Mouse (Mus musculus) hindbrain, embryonic 16.5 days (tissue): ENCODE measurements around the gene Slc50a1. TPM values are rescaled to one million over a fixed set of nuclear protein-coding genes. Genes with fewer than 3 reads are reported as not detected.

Source experiments
- ATAC-seq: fragments of 200-750 bp; cut with Nextera tagmentation; 2 replicates; pipeline ENCODE4 v1.8.0; 2017; ENCODE audit warnings: moderate TSS enrichment, moderate library complexity
- H3K27ac ChIP-seq: fragments of 300-500 bp; sonication (generic); 2 replicates; pipeline ENCODE4 v1.5.1; 2014; ENCODE audit warnings: low read depth, mild to moderate bottlenecking, control low read depth, low read length, moderate library complexity
- H3K27me3 ChIP-seq: fragments of 300-500 bp; sonication (generic); replicated peaks from 2 replicates; pipeline ENCODE4 v1.6.1; 2014; ENCODE audit warnings: low read length; ENCODE audit not compliant: control insufficient read depth, insufficient read depth
- H3K36me3 ChIP-seq: fragments of 300-500 bp; sonication (generic); 2 replicates; pipeline ENCODE4 v1.6.1; 2014; ENCODE audit warnings: mild to moderate bottlenecking, low read length, moderate library complexity, mixed read lengths; ENCODE audit not compliant: control insufficient read depth, insufficient read depth
- H3K4me1 ChIP-seq: fragments of 300-500 bp; sonication (generic); 2 replicates; pipeline ENCODE4 v1.6.1; 2014; ENCODE audit warnings: low read depth, low read length; ENCODE audit not compliant: control insufficient read depth, insufficient read depth
- H3K4me2 ChIP-seq: fragments of 300-500 bp; sonication (generic); 2 replicates; pipeline ENCODE4 v1.6.1; 2014; ENCODE audit warnings: mild to moderate bottlenecking, low read length, control low read depth, moderate library complexity
- H3K4me3 ChIP-seq: fragments of 300-500 bp; sonication (generic); 2 replicates; pipeline ENCODE4 v1.5.1; 2014; ENCODE audit warnings: mild to moderate bottlenecking, low read length, control low read depth, moderate library complexity
- H3K9ac ChIP-seq: fragments of 300-500 bp; sonication (generic); 2 replicates; pipeline ENCODE4 v1.6.1; 2014; ENCODE audit warnings: low read depth, mild to moderate bottlenecking, control low read depth, low read length, moderate library complexity
- H3K9me3 ChIP-seq: fragments of 300-500 bp; sonication (generic); 2 replicates; pipeline ENCODE4 v1.6.1; 2014; ENCODE audit warnings: mild to moderate bottlenecking, low read length, moderate library complexity; ENCODE audit not compliant: control insufficient read depth
- WGBS: fragments of 180-500 bp; shearing (Covaris S2); extraction: QIAGEN DNeasy Blood & Tissue Kit; methylation state at CpG from one replicate; pipeline ENCODE4 v1.1.7; 2014; 5-methylcytosine and 5-hydroxymethylcytosine counted together
- polyA plus RNA-seq: library from polyadenylated mRNA; unstranded; fragments of >200 nt; fragmentation: Nextera tagmentation; extraction: Ambion mirVana; gene quantifications from 2 replicates; pipeline ENCODE4 v1.2.1, GENCODE M21; 2015

Gene Slc50a1
- polyA plus RNA-seq, 1 experiment from 2014 or later: 43.9 TPM

DNA sequence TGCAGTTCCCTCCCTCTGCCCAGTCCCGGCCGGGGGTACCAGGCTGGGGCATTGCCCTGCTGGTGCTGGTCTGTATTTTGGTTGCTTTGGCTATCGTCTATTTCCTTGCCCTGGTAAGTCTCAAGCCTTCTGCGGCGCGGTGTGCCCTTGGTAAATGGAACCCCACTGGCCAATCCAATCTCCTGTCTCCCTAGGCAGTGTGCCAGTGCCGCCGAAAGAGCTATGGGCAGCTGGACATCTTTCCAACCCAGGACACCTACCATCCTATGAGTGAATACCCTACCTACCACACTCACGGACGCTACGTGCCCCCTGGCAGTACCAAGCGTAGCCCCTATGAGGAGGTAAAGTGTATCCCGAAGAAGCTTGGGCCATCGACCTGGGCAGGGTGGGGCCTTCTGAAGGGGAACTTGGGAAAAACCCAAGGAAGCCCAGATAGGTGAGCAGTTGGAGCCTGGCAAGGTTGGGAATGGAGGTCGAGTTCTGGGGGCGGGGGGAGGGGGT is 38.5 kb downstream of the Slc50a1 start:
- no peak overlapping the region for H3K27ac ChIP-seq
- no peaks in the 10 kb centered on the region for H3K27me3 ChIP-seq
- no peaks in the 10 kb centered on the region for H3K9me3 ChIP-seq
- 77% methylated on average over 16 of the region's 16 CpGs for WGBS
- H3K4me2 ChIP-seq: no peak overlapping the region
- no peak for ATAC-seq
- H3K9ac ChIP-seq: no peak overlapping the region
- H3K4me1 ChIP-seq: peaks cover 22% of the 10 kb centered on the region
- peaks cover 29% of the 10 kb centered on the region for H3K36me3 ChIP-seq
- H3K4me3 ChIP-seq: no peak overlapping the region

DNA sequence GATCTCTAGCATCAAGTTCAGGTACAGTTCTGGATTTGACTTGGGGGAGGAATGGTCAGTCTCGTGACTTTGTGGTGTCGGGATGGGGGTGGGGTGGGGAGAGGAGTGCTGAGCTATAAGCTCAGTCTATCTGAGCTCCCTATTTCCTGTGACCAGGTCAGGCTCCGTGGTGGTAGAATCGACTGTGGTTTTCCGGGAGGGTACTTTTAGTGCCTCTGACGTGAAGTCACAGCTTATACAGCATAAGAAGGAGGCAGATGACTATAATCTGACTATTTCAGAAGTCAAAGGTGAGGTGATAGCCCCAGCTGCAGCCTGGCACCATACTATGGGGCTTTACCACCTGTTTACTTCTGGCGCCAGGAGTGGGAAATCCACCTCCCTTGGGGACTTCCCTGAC is 39.0 kb downstream of the Slc50a1 start:
- no peak overlapping the region for H3K4me3 ChIP-seq
- 75% methylated on average over 7 of the region's 7 CpGs for WGBS
- no peaks in the 10 kb centered on the region for H3K27me3 ChIP-seq
- H3K4me1 ChIP-seq: peaks cover 26% of the 10 kb centered on the region
- no peak overlapping the region for H3K27ac ChIP-seq
- H3K9ac ChIP-seq: no peak overlapping the region
- ATAC-seq: no peak
- peaks cover 24% of the 10 kb centered on the region for H3K36me3 ChIP-seq
- H3K9me3 ChIP-seq: no peaks in the 10 kb centered on the region
- no peak overlapping the region for H3K4me2 ChIP-seq

DNA sequence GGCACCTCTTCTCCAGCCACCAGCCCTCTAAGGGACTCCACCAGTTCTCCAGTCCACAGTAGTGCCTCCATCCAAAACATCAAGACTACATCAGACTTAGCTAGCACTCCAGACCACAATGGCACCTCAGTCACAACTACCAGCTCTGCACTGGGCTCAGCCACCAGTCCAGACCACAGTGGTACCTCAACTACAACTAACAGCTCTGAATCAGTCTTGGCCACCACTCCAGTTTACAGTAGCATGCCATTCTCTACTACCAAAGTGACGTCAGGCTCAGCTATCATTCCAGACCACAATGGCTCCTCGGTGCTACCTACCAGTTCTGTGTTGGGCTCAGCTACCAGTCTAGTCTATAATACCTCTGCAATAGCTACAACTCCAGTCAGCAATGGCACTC is 39.8 kb downstream of the Slc50a1 start:
- Histone ChIP-seq H3K9me3 (no peaks in the 10 kb centered on the region), H3K4me1 (peaks cover 28% of the 10 kb centered on the region), H3K27me3 (no peaks in the 10 kb centered on the region), H3K9ac (no peak overlapping the region), H3K36me3 (peaks cover 22% of the 10 kb centered on the region), H3K27ac (no peak overlapping the region), H3K4me3 (no peak overlapping the region), H3K4me2 (no peak overlapping the region)
- 91% methylated on average over 2 of the region's 2 CpGs for WGBS
- no peak for ATAC-seq

DNA sequence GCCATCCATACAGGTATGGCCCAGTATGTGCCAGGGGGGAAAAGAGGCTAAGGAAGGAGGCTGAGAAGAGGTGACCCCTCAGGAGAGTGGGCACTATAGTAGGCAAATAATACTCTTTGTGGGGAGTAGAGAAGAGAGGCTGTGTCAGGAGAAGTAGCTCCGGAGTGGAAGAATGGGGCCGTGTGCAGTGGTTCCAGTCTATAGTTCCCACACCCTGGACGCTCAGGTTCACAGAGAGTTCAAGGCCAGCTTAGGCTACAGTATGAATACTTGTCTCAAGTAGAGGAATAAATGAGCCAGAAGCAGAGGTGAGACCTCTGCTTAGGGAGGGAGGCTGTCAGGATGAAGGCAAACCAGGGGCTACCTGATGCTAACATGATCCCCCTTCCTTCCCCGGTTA is 41.1 kb downstream of the Slc50a1 start:
- peaks cover 40% of the 10 kb centered on the region for H3K4me1 ChIP-seq
- WGBS: 64% methylated on average over 4 of the region's 4 CpGs
- no peak overlapping the region for H3K4me2 ChIP-seq
- H3K9ac ChIP-seq: no peak overlapping the region
- H3K4me3 ChIP-seq: no peak overlapping the region
- peaks cover 12% of the 10 kb centered on the region for H3K36me3 ChIP-seq
- no peak overlapping the region for H3K27ac ChIP-seq
- ATAC-seq: no peak
- no peaks in the 10 kb centered on the region for H3K9me3 ChIP-seq
- H3K27me3 ChIP-seq: no peaks in the 10 kb centered on the region

DNA sequence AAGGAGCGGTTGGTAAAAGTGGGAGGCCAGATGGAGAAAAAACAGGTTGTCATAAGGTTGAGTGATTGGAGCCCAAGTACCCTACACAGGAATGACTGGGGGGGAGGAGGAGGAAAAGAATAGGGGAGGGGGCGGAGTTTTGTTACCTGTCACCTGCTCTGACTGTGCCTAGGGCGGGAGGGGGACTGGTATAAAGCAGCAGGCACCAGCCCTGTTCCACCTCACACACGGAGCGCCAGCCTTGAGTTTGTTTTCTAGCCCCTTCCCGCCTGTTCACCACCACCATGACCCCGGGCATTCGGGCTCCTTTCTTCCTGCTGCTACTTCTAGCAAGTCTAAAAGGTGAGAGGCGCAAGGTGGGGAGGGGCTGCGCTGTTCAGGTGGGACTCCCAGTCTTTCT is 41.5 kb downstream of the Slc50a1 start, which contains the start of gene Muc1:
Gene Muc1, plus strand, starts transcription at position 222 of the 400 bp plus-strand sequence.
- H3K4me1 ChIP-seq: peaks cover 44% of the 10 kb centered on the region

DNA sequence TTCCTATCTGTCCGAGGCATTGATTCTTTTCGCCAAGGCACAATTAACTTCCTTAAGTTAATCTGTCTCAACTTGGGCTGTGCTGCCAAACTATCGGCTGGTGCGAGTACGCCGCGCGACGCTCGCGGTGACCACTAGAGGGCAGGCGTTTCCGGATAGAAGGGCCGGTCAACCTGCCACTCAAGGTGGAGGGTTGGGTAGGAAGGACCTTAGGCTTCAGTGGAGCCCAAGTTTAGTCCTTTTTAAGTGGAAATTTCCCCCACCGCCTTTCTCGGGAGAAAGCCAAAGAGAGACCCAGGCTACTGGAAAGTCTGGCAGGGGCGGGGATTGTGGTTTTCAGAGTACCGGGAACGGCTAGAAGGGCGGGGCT is 42.2 kb downstream of the Slc50a1 start:
- Histone ChIP-seq H3K36me3 (peaks cover 3% of the 10 kb centered on the region; the same call in 1 of the 2 replicates), H3K4me2 (peak overlapping the region; percentile 75), H3K9me3 (no peaks in the 10 kb centered on the region), H3K27me3 (no peaks in the 10 kb centered on the region), H3K9ac (peak overlapping the region; percentile 51), H3K27ac (peak overlapping the region; percentile 36), H3K4me3 (peak overlapping the region; percentile 46), H3K4me1 (peaks cover 50% of the 10 kb centered on the region)
- peak; percentile 60 for ATAC-seq
- under 1% methylated on average over 20 of the region's 20 CpGs for WGBS

More for the DNA sequence above, 41.5 kb downstream of the Slc50a1 start, which contains the start of gene Muc1:
- Histone ChIP-seq H3K36me3 (peaks cover 8% of the 10 kb centered on the region), H3K4me2 (peak within 1 kb of the TSS; percentile 75), H3K9me3 (no peaks in the 10 kb centered on the region), H3K4me3 (peak within 1 kb of the TSS; percentile 48), H3K9ac (peak within 1 kb of the TSS; percentile 51), H3K27me3 (no peaks in the 10 kb centered on the region), H3K27ac (peak within 1 kb of the TSS; percentile 36)
- WGBS: 29% methylated on average over 10 of the region's 10 CpGs
- ATAC-seq: no peak

DNA sequence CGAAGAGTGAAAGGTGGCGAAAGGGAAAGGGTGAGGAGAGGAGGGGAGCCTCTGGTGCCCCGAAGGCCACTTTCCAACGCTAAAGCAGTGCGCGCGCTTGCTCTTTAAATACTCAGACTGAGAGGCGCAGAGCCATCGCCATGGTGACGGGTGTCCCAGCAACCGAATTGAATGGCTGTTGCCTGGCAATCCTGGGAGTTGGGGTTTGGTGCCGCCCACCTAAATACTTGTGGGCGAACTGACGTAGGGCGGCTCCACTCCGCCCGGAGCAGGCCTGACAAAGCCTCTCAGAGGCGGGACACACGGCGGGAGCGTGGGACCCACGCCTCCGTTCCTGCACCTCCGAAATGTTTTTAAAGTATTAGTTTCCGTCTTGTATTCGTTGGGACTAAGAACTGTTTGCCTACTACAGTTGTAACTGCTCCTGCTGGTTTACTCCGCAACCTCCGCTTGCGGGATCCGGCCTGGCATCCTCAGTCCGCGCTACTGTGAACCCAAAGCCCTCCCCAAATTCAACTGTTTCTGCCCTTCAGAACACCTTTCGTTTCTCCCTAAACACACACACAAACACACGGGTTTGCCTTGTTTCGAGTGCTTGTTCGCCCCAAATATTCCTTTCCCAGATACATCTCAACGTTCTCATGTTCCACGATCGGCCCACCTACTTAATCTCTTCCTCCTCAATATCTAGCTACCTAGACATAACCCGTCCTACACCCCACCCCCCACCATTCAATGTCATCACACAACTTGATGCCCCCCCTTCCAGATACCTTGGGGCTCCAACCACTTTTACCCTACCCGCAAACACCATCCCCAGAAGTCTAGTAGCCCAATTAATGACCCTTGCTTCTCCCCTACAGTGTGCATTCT is 42.8 kb downstream of the Slc50a1 start:
- ATAC-seq: peak; percentile 77

DNA sequence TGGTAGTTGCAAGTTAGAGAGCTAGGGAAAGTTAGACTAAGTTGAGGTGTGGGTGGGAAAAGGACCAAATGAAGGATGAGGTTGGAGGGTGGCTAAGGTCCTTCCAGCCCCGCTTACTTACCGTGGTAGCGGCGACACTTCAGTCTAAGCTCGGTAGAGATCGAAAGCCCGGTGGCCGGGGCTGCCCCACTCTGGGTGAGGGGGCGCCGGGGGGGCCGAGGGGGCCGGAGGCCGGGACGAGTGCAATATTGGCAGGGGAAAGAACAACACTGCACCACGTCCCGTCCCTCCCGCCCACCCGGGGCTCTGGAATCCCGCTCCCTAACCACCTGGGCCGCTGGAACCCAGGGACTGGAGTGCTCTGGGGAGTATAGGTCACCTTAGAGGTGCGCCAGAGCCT is 43.5 kb downstream of the Slc50a1 start, which contains the start of gene Mtx1:
Gene Mtx1, minus strand, starts transcription at position 189 of the 400 bp plus-strand sequence.
- ATAC-seq: no peak; the same call in 1 of the 2 replicates
- no peaks in the 10 kb centered on the region for H3K9me3 ChIP-seq
- H3K4me3 ChIP-seq: peak within 1 kb of the TSS; percentile 48

More for the DNA sequence above, 42.8 kb downstream of the Slc50a1 start:
- 4% methylated on average over 39 of the region's 41 CpGs for WGBS
- Histone ChIP-seq H3K4me3 (peak overlapping the region; percentile 48), H3K27me3 (no peaks in the 10 kb centered on the region), H3K9me3 (no peaks in the 10 kb centered on the region), H3K9ac (peak overlapping the region; percentile 69), H3K4me1 (peaks cover 50% of the 10 kb centered on the region), H3K36me3 (no peaks in the 10 kb centered on the region; the same call in 1 of the 2 replicates), H3K27ac (peak overlapping the region; percentile 83), H3K4me2 (peak overlapping the region; percentile 75)

DNA sequence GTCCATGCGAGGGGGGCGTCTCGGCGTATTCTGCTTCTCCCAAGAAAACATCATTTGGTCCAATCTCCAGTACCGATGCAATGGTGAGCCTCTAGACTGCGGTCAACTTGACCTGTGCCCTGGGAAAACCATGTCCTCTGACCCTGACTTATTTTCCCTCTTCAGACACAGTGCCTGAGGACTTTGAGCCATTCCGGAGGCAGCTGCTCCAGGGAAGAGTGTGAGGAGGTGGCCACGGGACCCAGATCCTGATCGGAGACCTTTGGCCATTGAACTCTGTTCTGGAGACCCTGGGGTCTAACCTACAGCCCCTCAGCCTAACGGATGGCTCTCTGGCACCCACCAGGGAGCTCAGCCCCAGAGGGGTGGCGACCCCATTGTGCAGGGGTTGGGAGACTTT is 44.0 kb downstream of the Slc50a1 start:
- H3K4me3 ChIP-seq: peak overlapping the region; percentile 48
- peak overlapping the region; percentile 83 for H3K27ac ChIP-seq
- WGBS: 10% methylated on average over 11 of the region's 11 CpGs
- peak overlapping the region; percentile 75 for H3K4me2 ChIP-seq
- ATAC-seq: no peak
- no peaks in the 10 kb centered on the region for H3K27me3 ChIP-seq
- no peaks in the 10 kb centered on the region for H3K9me3 ChIP-seq
- no peaks in the 10 kb centered on the region; the same call in 1 of the 2 replicates for H3K36me3 ChIP-seq
- H3K9ac ChIP-seq: peak overlapping the region; percentile 69
- peaks cover 50% of the 10 kb centered on the region for H3K4me1 ChIP-seq

More for the DNA sequence above, 43.5 kb downstream of the Slc50a1 start, which contains the start of gene Mtx1:
- H3K36me3 ChIP-seq: no peaks in the 10 kb centered on the region; the same call in 1 of the 2 replicates
- H3K27ac ChIP-seq: peak within 1 kb of the TSS; percentile 83
- H3K4me1 ChIP-seq: peaks cover 50% of the 10 kb centered on the region
- WGBS: 8% methylated on average over 21 of the region's 21 CpGs
- H3K4me2 ChIP-seq: peak within 1 kb of the TSS; percentile 75
- H3K27me3 ChIP-seq: no peaks in the 10 kb centered on the region
- peak within 1 kb of the TSS; percentile 69 for H3K9ac ChIP-seq
